Mouse (Mus musculus) CH12.LX (cell line): ENCODE measurements around the gene Hoxb1. TPM values are rescaled to one million over a fixed set of nuclear protein-coding genes. Genes with fewer than 3 reads are reported as not detected.

ENCODE experiments used
- DNase-seq: peaks from one replicate; pipeline ENCODE4 v3.0.0-alpha.2; 2013; ENCODE audit errors: extremely low read depth
- H3K27ac ChIP-seq: 2 replicates; pipeline ENCODE4 v1.5.1; 2012; ENCODE audit warnings: low read depth, mild to moderate bottlenecking, control low read depth, moderate library complexity; ENCODE audit not compliant: insufficient read depth
- H3K27me3 ChIP-seq: replicated peaks from 2 replicates; pipeline ENCODE3; 2012; ENCODE audit warnings: inconsistent platforms
- H3K36me3 ChIP-seq, 2 experiments: replicated peaks in 1 of 2; 2 replicates each; pipeline versions ENCODE3 to v1.6.1; 2012; ENCODE audit warnings: inconsistent platforms in 1 of 2, low read length in 1 of 2, mild to moderate bottlenecking in 1 of 2, mixed read lengths in 1 of 2, moderate library complexity in 1 of 2; ENCODE audit not compliant: control insufficient read depth in 1 of 2, insufficient read depth in 1 of 2
- H3K4me1 ChIP-seq, 2 experiments: 2 replicates each; pipeline ENCODE4 v1.6.1; 2012; ENCODE audit warnings: inconsistent platforms in 1 of 2, moderate library complexity in 1 of 2; ENCODE audit not compliant: insufficient read depth in 2 of 2, control insufficient read depth in 1 of 2
- H3K4me2 ChIP-seq: 2 replicates; pipeline ENCODE4 v1.6.1; 2012; ENCODE audit warnings: low read depth, mild to moderate bottlenecking, control low read depth; ENCODE audit not compliant: poor library complexity, insufficient read depth, severe bottlenecking
- H3K4me3 ChIP-seq, 3 experiments: fragments of 150-350 bp in 1 of 3; sonication (generic) in 1 of 3; replicated peaks in 1 of 3; 2 replicates each; pipeline versions ENCODE3 to v1.5.1; 2011 to 2012; ENCODE audit warnings: low read depth in 2 of 3, low read length in 2 of 3, mild to moderate bottlenecking in 2 of 3, moderate library complexity in 2 of 3, control low read depth in 1 of 3, improper control_type of control experiment in 1 of 3, inconsistent platforms in 1 of 3, mixed read lengths in 1 of 3; ENCODE audit not compliant: poor library complexity in 1 of 3
- H3K79me2 ChIP-seq: replicated peaks from 2 replicates; pipeline ENCODE4 v1.6.1; 2012; ENCODE audit warnings: mild to moderate bottlenecking, moderate library complexity; ENCODE audit not compliant: control insufficient read depth, poor library complexity, insufficient read depth, severe bottlenecking; ENCODE audit errors: extremely low read depth
- H3K9ac ChIP-seq: 2 replicates; pipeline ENCODE4 v1.6.1; 2012; ENCODE audit warnings: low read depth, mild to moderate bottlenecking, control low read depth, moderate library complexity; ENCODE audit not compliant: insufficient read depth
- H3K9me3 ChIP-seq: replicated peaks from 2 replicates; pipeline ENCODE3; 2012; ENCODE audit warnings: low read length, inconsistent platforms, mixed read lengths
- BHLHE40 ChIP-seq: IDR thresholded peaks from 2 replicates; pipeline ENCODE4 v1.6.1; 2011; ENCODE audit warnings: mild to moderate bottlenecking, low read depth, low read length, improper control_type of control experiment
- CHD1 ChIP-seq: IDR thresholded peaks from 2 replicates; pipeline ENCODE4 v1.6.1; 2012; ENCODE audit warnings: low read depth, low read length, improper control_type of control experiment, inconsistent platforms
- ELF1 ChIP-seq: IDR thresholded peaks from 2 replicates; pipeline ENCODE4 v1.6.1; 2014; ENCODE audit warnings: low read depth, mild to moderate bottlenecking, inconsistent platforms, low read length, improper control_type of control experiment
- EP300 ChIP-seq: IDR thresholded peaks from 2 replicates; pipeline ENCODE4 v1.6.1; 2011; ENCODE audit warnings: low read length, improper control_type of control experiment
- ETS1 ChIP-seq: conservative IDR thresholded peaks from 2 replicates; pipeline ENCODE4 v1.6.1; 2012; ENCODE audit warnings: low read depth, mild to moderate bottlenecking, inconsistent platforms, low read length, improper control_type of control experiment, moderate library complexity
- GABPA ChIP-seq: IDR thresholded peaks from 2 replicates; pipeline ENCODE4 v1.6.1; 2012; ENCODE audit warnings: low read depth, low read length, improper control_type of control experiment, inconsistent platforms; ENCODE audit not compliant: insufficient replicate concordance
- IRF4 ChIP-seq: IDR thresholded peaks from 2 replicates; pipeline ENCODE4 v1.6.1; 2014; ENCODE audit warnings: low read depth, mild to moderate bottlenecking, inconsistent platforms, low read length, improper control_type of control experiment
- JUN ChIP-seq: IDR thresholded peaks from 2 replicates; pipeline ENCODE4 v1.6.1; 2011; ENCODE audit warnings: low read depth, mild to moderate bottlenecking, low read length, improper control_type of control experiment, moderate library complexity; ENCODE audit not compliant: insufficient read depth
- JUND ChIP-seq: conservative IDR thresholded peaks from 2 replicates; pipeline ENCODE4 v1.6.1; 2011; ENCODE audit warnings: low read depth, low read length, improper control_type of control experiment
- KAT2A ChIP-seq: IDR thresholded peaks from 2 replicates; pipeline ENCODE4 v1.6.1; 2012; ENCODE audit warnings: low read length, improper control_type of control experiment, inconsistent platforms; ENCODE audit not compliant: insufficient replicate concordance
- MAFK ChIP-seq: IDR thresholded peaks from 2 replicates; pipeline ENCODE4 v1.6.1; 2011; ENCODE audit warnings: low read length, improper control_type of control experiment; ENCODE audit not compliant: insufficient replicate concordance
- MAZ ChIP-seq: IDR thresholded peaks from 2 replicates; pipeline ENCODE4 v1.6.1; 2012; ENCODE audit warnings: low read depth, mild to moderate bottlenecking, inconsistent platforms, low read length, improper control_type of control experiment, moderate library complexity
- MEF2A ChIP-seq: IDR thresholded peaks from 2 replicates; pipeline ENCODE4 v1.6.1; 2014; ENCODE audit warnings: low read depth, mild to moderate bottlenecking, inconsistent platforms, low read length, improper control_type of control experiment, borderline replicate concordance
- MYC ChIP-seq: IDR thresholded peaks from 2 replicates; pipeline ENCODE4 v1.6.1; 2011; ENCODE audit warnings: low read depth, mild to moderate bottlenecking, improper control_type of control experiment, low read length
- PAX5 ChIP-seq: IDR thresholded peaks from 2 replicates; pipeline ENCODE4 v1.6.1; 2012; ENCODE audit warnings: low read length, inconsistent platforms, mixed read lengths
- SIN3A ChIP-seq: IDR thresholded peaks from 2 replicates; pipeline ENCODE4 v1.6.1; 2012; ENCODE audit warnings: low read length, improper control_type of control experiment, inconsistent platforms
- TBP ChIP-seq: conservative IDR thresholded peaks from 2 replicates; pipeline ENCODE4 v1.6.1; 2011; ENCODE audit warnings: low read depth, low read length, improper control_type of control experiment
- USF1 ChIP-seq: IDR thresholded peaks from 2 replicates; pipeline ENCODE4 v1.6.1; 2014; ENCODE audit warnings: low read depth, mild to moderate bottlenecking, inconsistent platforms, low read length, improper control_type of control experiment
- USF2 ChIP-seq: conservative IDR thresholded peaks from 2 replicates; pipeline ENCODE4 v1.6.1; 2011; ENCODE audit warnings: low read depth, low read length, improper control_type of control experiment
- ZKSCAN1 ChIP-seq: IDR thresholded peaks from 2 replicates; pipeline ENCODE4 v1.6.1; 2012; ENCODE audit warnings: low read depth, inconsistent platforms, low read length, improper control_type of control experiment, borderline replicate concordance
- dilution Hi-C: fragments of 300-500 bp; cut with MboI; formaldehyde crosslinking; loops from 2 replicates; pipeline ENCODE4 v1.14.3; 2020; ENCODE audit warnings: low sequenced_read_pairs; ENCODE audit not compliant: extremely low pct_unique_long_range_greater_than_20kb, extremely low pct_ligation_motif_present
- in situ Hi-C: fragments of 300-500 bp; cut with MboI; formaldehyde crosslinking; loops from 3 replicates; pipeline ENCODE4 v1.14.3; 2019; ENCODE audit warnings: low sequenced_read_pairs, low pct_ligation_motif_present, low pct_unique_long_range_greater_than_20kb, mixed read lengths
- polyA plus RNA-seq: library from polyadenylated mRNA; unstranded; fragments of >175 nt; gene quantifications from 2 replicates; pipeline ENCODE4 v1.2.1, GENCODE M21; 2012; ENCODE audit warnings: low read depth; ENCODE audit not compliant: insufficient read length
- total RNA-seq, 2 experiments: library from RNA; depleted of rRNA; stranded (reverse); fragments of 300-350 nt in 1 of 2; fragments of >200 nt in 1 of 2; gene quantifications; 2 replicates each; pipeline ENCODE4 v1.2.3; 2012 to 2014

Gene Hoxb1
- total and polyA plus RNA-seq, 3 experiments, result not detected

DNA sequence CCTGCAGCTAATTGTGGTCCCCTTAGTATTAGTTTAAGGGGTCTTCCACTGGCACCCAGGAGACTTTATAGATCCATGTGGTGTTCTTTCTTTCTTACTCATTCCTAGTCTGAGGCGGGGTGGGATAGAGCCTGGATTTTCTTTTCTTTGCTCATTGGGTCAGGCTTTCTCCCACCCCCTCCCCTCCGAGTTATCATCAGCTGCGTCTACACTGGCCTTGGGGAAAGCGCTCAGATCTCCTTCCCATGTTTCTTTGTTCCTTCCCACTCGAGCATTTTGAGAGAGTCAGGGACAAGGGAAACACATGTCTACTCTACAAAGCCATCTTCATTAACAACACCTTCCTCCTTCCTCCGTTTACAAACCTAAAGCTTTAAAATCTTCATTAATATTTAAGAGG, 28.5 kb upstream of the Hoxb1 start:
- H3K79me2 ChIP-seq, result no peaks in the 10 kb centered on the region
- TF ChIP-seq JUN (no peak), EP300 (no peak), SIN3A (no peak), ZKSCAN1 (no peak), IRF4 (no peak), PAX5 (no peak), MEF2A (no peak), ELF1 (no peak), MAZ (no peak), CHD1 (no peak), GABPA (no peak), TBP (no peak), JUND (no peak)
- TF ChIP-seq, all 38 proteins: peak for 0
- H3K27ac ChIP-seq, result no peak overlapping the region
- in situ Hi-C loops (loop anchor here (5.0 kb wide), 1 partner anchor 35 kb away; no protein-coding TSS in a partner anchor), dilution Hi-C loops (no loop called here)
- no peak overlapping the region for H3K4me2 ChIP-seq
- H3K9ac ChIP-seq, result no peak overlapping the region
- H3K4me3 ChIP-seq, result no peak overlapping the region
- no peaks in the 10 kb centered on the region for H3K4me1 ChIP-seq
- DNase-seq, result no peak
- H3K36me3 ChIP-seq, result peaks cover 0 to 2% of the 10 kb centered on the region in 2 experiments
- peaks cover 10% of the 10 kb centered on the region for H3K27me3 ChIP-seq
- no peaks in the 10 kb centered on the region for H3K9me3 ChIP-seq

DNA sequence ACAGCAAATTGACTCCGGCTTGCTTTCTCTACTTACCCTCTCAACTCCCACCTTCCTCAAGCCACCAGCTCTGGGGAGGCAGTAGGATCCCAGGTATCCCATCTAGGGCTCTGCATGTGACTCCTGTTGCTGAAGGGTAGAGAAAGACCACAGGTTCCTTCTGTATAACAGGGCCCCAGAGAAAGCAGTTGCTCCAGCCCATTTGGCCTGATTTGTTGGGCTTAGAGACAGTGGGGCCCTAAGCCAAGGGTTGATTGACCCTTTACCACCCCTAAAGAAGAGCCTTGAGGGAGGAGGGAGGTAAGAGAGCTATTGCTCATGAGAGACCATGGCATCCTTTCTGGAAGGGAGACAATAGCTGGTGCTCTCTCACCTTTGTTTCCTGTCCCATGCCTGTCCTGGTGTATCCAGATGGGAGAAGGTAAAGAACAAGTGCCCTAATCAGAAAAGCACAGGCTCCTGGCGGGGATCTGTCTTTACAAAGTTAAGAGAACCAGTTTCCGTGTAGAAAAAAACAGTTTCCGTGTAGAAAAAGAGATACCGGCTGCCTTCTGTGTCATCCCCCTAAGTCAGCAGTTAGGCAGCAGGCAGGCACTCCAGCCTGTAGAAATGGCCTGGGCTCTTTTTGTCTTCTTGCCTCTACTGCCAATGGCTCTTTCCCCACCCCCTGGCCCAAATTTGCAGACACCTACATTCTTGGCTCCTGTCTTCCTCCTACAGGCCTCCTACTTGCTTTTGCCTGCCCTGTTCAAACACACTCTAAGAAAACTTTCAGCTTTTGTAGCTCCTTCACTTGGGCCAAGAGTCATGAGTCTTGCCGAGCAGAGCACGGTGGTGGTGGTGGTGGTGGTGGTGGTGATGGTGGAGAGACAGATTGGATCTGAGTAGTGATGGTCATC, 26.3 kb upstream of the Hoxb1 start:
- H3K4me1 ChIP-seq, result peaks cover 3 to 8% of the 10 kb centered on the region in 2 experiments; a peak in 2 of 4 replicates
- in situ Hi-C loops (loop anchor here (5.0 kb wide), 1 partner anchor 33 kb away; no protein-coding TSS in a partner anchor), dilution Hi-C loops (no loop called here)

More for the DNA sequence above, 26.3 kb upstream of the Hoxb1 start:
- H3K9ac ChIP-seq, result no peak overlapping the region
- TF ChIP-seq ETS1 (no peak), MAFK (no peak), TBP (no peak), USF1 (no peak), PAX5 (no peak), MYC (no peak), BHLHE40 (no peak), USF2 (no peak), KAT2A (no peak), MAZ (no peak)
- no peak overlapping the region for H3K4me2 ChIP-seq
- H3K4me3 ChIP-seq, result no peak overlapping the region
- H3K9me3 ChIP-seq, result peaks cover 2% of the 10 kb centered on the region
- peaks cover 0 to 2% of the 10 kb centered on the region in 2 experiments for H3K36me3 ChIP-seq
- peaks cover 10% of the 10 kb centered on the region for H3K27me3 ChIP-seq
- DNase-seq, result no peak
- H3K79me2 ChIP-seq, result no peaks in the 10 kb centered on the region
- no peak overlapping the region for H3K27ac ChIP-seq
